Mouse (Mus musculus) limb, embryonic 13.5 days (tissue): ENCODE results near the gene Ugdh. TPM values are rescaled to one million over a fixed set of nuclear protein-coding genes. Genes with fewer than 3 reads are reported as not detected.
A peak's percentile ranks its signal among the peaks of the same experiment; 100 is the strongest.

Experiments used
- ATAC-seq: fragments of 200-750 bp; cut with Nextera tagmentation; 2 replicates; pipeline ENCODE4 v1.8.0; 2017; ENCODE audit warnings: low read depth, moderate number of reproducible peaks, moderate TSS enrichment; ENCODE audit not compliant: low FRiP score
- H3K27ac ChIP-seq: fragments of 300-500 bp; sonication (generic); 2 replicates; pipeline ENCODE4 v1.5.1; 2015; ENCODE audit warnings: inconsistent platforms, mild to moderate bottlenecking, moderate library complexity
- H3K27me3 ChIP-seq: fragments of 300-500 bp; sonication (generic); 2 replicates; pipeline ENCODE4 v1.6.1; 2015; ENCODE audit warnings: mild to moderate bottlenecking, inconsistent platforms
- H3K36me3 ChIP-seq: fragments of 300-500 bp; sonication (generic); 2 replicates; pipeline ENCODE4 v1.6.1; 2015; ENCODE audit warnings: inconsistent platforms, mild to moderate bottlenecking, moderate library complexity
- H3K4me1 ChIP-seq: fragments of 300-500 bp; sonication (generic); 2 replicates; pipeline ENCODE4 v1.6.1; 2015; ENCODE audit warnings: inconsistent platforms
- H3K4me2 ChIP-seq: fragments of 300-500 bp; sonication (generic); replicated peaks from 2 replicates; pipeline ENCODE4 v1.6.1; 2015; ENCODE audit warnings: inconsistent platforms, mild to moderate bottlenecking, moderate library complexity
- H3K4me3 ChIP-seq: fragments of 300-500 bp; sonication (generic); 2 replicates; pipeline ENCODE4 v1.5.1; 2015; ENCODE audit warnings: moderate library complexity, mild to moderate bottlenecking, inconsistent platforms
- H3K9ac ChIP-seq: fragments of 300-500 bp; sonication (generic); 2 replicates; pipeline ENCODE4 v1.6.1; 2015; ENCODE audit warnings: mild to moderate bottlenecking, inconsistent platforms
- H3K9me3 ChIP-seq: fragments of 300-500 bp; sonication (generic); 2 replicates; pipeline ENCODE4 v1.6.1; 2016; ENCODE audit warnings: inconsistent platforms
- WGBS: fragments of 180-500 bp; shearing (Covaris S2); methylation state at CpG from one replicate; pipeline ENCODE4 v1.1.7; 2015; 5-methylcytosine and 5-hydroxymethylcytosine counted together
- polyA plus RNA-seq: library from polyadenylated mRNA; unstranded; fragments of >200 nt; fragmentation: Nextera tagmentation; extraction: Ambion mirVana; gene quantifications from 2 replicates; pipeline ENCODE4 v1.2.1, GENCODE M21; 2015

The Ugdh gene
- polyA plus RNA-seq, 1 experiment from 2014 or later, result 161 TPM

DNA sequence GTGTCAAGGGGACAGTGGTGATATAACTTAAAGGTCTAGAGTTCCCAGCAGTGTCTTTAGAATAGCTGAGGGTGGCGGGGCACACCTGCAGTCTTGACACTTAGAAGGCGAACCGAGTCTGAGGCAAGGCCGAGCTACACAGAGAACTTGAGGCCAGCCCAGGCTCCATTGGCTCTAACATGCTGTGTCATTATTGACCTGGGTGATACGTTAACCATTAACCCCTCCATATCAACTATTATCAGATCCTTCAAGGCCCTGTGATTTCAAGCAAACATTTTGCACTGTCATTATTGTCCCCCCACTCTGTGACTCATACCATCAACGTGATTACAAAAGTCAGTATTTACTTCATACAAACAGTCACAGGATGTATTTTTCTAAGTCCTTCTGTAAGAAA is 11.5 kb downstream of the Ugdh start:
- Histone ChIP-seq H3K9me3 (no peaks in the 10 kb centered on the region), H3K4me1 (no peaks in the 10 kb centered on the region), H3K27me3 (no peaks in the 10 kb centered on the region), H3K9ac (no peak overlapping the region), H3K4me2 (no peak overlapping the region), H3K4me3 (no peak overlapping the region), H3K36me3 (peaks cover 81% of the 10 kb centered on the region), H3K27ac (no peak overlapping the region)
- 97% methylated on average over 6 of the region's 6 CpGs for WGBS
- ATAC-seq, result no peak

DNA sequence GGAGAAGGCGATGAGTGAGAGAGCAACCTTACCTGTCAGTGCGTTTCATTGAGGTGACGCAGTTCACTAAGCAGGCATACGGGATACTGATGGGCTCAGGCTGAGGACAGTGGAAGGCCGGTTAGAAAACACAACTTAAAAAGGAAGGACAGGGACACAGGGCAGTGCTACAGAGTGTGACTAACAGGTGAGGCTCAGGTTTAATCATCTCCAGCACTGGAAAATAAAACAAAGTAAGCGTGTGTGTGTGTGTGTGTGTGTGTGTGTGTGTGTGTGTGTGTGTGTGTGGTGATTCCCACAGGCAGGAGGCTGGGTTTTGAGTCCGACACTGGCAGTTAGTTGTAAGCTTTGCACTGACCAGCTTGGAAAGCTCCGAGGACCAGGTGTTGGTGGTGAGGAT is 12.9 kb downstream of the Ugdh start:
- H3K9ac ChIP-seq, result no peak overlapping the region
- H3K36me3 ChIP-seq, result peaks cover 91% of the 10 kb centered on the region
- H3K9me3 ChIP-seq, result no peaks in the 10 kb centered on the region
- no peak overlapping the region for H3K4me3 ChIP-seq
- H3K4me2 ChIP-seq, result no peak overlapping the region
- H3K4me1 ChIP-seq, result no peaks in the 10 kb centered on the region
- no peaks in the 10 kb centered on the region for H3K27me3 ChIP-seq
- H3K27ac ChIP-seq, result no peak overlapping the region
- 88% methylated on average over 8 of the region's 8 CpGs for WGBS
- ATAC-seq, result no peak

DNA sequence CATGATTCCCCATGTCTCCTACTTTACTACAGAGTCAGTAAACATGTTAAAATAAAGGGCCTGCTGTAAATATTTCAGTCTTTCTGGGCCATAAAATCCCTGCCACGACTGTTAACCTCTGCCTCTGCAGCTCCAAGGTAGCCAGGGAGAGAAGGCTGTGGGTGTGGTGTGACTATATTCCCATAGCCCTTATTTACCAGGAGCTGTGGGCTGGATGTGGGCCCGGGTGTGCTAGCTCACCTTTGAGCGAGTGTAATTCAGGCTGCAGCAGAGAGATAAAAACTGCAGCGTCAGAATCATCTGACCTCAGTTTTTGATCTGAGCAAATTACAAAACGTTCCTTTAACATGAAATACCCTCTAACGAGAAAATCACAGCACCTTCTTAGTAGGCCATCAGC is 14.9 kb downstream of the Ugdh start:
- H3K36me3 ChIP-seq, result peaks cover 92% of the 10 kb centered on the region
- no peak for ATAC-seq
- peaks cover 7% of the 10 kb centered on the region for H3K4me1 ChIP-seq
- H3K9me3 ChIP-seq, result no peaks in the 10 kb centered on the region
- H3K27me3 ChIP-seq, result no peaks in the 10 kb centered on the region
- no peak overlapping the region for H3K27ac ChIP-seq
- 46% methylated on average over 6 of the region's 6 CpGs for WGBS
- no peak overlapping the region for H3K4me2 ChIP-seq
- no peak overlapping the region for H3K9ac ChIP-seq
- no peak overlapping the region for H3K4me3 ChIP-seq

DNA sequence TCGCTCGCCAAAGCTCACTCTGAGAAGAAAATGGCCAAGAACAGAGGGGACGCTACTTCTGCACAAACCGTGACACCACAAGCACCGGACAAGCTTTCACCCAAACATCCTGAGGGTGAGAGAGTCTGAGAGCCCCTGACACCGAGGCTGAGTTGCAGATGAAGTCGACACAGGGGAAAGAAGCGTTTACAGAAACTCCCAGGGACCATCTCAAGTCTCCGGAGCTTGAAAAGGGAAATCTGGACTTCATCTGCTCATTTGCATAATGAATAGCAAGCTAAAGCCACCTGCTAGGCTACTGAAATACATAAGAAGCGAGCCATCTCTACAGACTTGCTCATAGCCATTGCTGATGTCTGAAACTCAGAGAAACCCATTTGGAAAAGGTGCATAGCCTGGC is 16.6 kb downstream of the Ugdh start:
- Histone ChIP-seq H3K9me3 (no peaks in the 10 kb centered on the region), H3K4me1 (peaks cover 13% of the 10 kb centered on the region), H3K27ac (no peak overlapping the region), H3K27me3 (no peaks in the 10 kb centered on the region), H3K4me2 (no peak overlapping the region), H3K36me3 (peaks cover 87% of the 10 kb centered on the region), H3K9ac (no peak overlapping the region), H3K4me3 (no peak overlapping the region)
- ATAC-seq, result no peak
- 87% methylated on average over 10 of the region's 10 CpGs for WGBS

DNA sequence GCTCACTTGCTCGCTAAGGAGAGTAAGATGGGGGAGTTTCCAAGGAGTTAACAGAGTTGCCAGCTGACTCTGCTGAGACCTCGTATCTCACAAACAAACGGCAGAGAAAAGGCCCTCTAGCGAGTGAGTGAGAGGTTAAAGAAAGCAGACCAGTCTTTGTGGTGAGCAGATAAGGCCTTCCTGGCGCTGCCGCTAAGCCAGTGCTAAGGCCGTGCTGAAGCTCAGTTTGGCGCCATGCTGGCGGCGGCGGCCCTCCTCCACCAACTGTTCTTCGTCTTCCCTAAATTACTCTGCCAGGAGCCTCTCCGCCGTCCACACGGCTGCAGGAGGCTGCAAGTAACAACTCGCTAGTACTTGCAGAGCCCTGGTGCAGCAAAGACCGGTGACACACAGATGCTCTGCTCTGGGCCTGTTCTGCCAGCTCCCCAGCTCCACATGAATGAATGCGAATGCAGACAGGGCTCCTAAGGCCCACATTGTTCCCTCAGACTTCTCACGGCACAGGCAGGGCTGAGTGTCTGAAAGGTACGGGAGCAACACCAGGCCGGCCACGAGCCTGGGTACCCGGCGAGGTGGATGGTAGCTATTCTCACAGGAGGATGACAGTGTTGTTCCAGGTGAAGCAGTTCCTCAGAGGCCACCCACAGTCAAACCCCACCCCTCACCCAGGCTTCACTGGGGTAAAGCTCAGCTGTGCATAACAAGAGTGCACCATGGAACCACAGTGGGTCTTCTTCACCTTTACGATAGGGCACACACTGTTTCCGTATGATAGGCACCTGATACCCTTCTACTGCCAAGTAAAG is 19.9 kb downstream of the Ugdh start:
- H3K27ac ChIP-seq, result peak overlapping the region; percentile 87
- peak overlapping the region; percentile 54 for H3K9ac ChIP-seq
- H3K4me3 ChIP-seq, result no peak overlapping the region
- WGBS, result 18% methylated on average over 26 of the region's 26 CpGs
- peak overlapping the region; percentile 41 for H3K4me2 ChIP-seq
- no peaks in the 10 kb centered on the region for H3K27me3 ChIP-seq
- H3K9me3 ChIP-seq, result no peaks in the 10 kb centered on the region
- peak; percentile 80 for ATAC-seq
- H3K36me3 ChIP-seq, result peaks cover 75% of the 10 kb centered on the region
- peaks cover 13% of the 10 kb centered on the region for H3K4me1 ChIP-seq

DNA sequence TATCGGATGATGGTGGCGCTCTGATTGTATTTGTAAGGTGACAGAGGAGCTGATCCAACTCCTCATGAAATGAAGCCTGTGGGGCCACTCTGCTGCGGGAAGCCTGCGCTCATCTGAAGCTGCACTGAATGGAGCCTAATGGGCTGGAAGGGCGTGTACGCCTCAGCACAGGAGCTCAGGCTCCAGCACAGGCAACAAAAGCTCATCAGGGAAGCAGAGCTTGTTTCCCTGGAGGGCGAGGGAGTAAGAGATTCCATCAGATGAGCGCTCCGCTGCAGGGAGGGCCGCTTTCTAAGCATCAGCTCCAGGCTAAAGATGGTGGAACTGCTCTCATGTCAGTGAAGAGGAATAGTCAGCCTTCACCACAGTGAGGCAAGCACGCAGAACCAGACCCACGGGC is 27.8 kb downstream of the Ugdh start:
- WGBS, result 61% methylated on average over 12 of the region's 12 CpGs
- Histone ChIP-seq H3K9me3 (no peaks in the 10 kb centered on the region), H3K4me1 (no peaks in the 10 kb centered on the region), H3K27ac (no peak overlapping the region), H3K9ac (no peak overlapping the region), H3K4me2 (no peak overlapping the region), H3K36me3 (peaks cover 71% of the 10 kb centered on the region), H3K4me3 (no peak overlapping the region), H3K27me3 (no peaks in the 10 kb centered on the region)
- ATAC-seq, result no peak

DNA sequence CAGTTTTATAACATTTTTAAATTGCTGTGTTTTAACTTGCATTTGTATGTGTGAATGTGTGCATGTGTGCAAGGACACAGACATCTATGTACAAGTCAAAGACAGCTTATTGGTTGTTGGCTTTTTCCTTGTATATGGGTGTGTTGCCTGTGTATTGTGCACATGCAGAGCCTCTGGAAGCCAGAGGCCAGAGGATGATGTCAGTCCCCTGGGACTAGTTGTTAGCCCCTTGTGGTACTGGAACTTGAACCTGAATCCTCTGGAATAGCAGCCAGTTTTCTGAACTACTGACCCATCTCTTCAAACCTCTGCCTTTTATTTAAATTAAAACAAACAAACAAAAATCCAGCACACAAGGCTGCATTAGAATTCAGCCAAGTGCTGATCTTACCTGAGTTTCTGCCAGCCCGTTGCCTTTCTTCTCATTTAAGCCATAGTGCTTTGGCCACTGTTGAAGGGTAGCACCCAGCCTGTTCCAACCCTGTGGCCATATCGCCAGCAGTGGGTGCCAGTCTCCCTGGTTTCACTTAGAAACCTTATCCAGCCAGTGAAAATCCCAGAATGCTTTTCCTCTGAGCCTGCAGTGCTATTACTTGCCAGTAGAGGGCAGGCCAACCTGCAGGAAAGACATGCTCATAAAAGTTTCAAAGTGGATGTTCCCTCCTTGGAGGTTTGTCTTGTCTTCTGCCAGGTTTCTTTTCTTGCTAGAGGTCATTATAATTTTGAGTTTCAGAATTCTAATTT is 34.3 kb downstream of the Ugdh start:
- Histone ChIP-seq H3K4me2 (no peak overlapping the region), H3K4me3 (no peak overlapping the region), H3K9me3 (no peaks in the 10 kb centered on the region), H3K9ac (no peak overlapping the region), H3K36me3 (peaks cover 88% of the 10 kb centered on the region), H3K4me1 (no peaks in the 10 kb centered on the region), H3K27ac (no peak overlapping the region), H3K27me3 (no peaks in the 10 kb centered on the region)
- ATAC-seq, result no peak
- 35% methylated on average over 2 of the region's 2 CpGs for WGBS

DNA sequence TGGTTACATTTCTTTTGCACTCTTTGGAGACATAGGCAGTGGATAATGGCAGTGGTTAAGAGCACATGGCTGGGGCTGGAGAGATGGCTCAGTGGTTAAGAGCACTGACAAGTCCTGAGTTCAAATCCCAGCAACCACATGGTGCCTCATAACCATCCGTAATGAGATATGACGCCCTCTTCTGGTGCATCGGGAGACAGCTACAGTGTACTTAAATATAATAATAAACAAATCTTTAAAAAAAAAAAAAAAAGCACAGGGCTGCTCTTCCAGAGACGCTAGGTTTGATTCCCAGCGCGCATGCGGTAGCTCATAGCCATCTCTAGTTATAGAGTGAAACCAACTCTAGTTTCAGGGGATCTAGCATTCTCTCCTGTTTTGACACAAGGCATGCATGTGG is 41.3 kb downstream of the Ugdh start:
- peaks cover 58% of the 10 kb centered on the region for H3K36me3 ChIP-seq
- H3K4me1 ChIP-seq, result peaks cover 10% of the 10 kb centered on the region
- H3K9me3 ChIP-seq, result no peaks in the 10 kb centered on the region
- no peak overlapping the region for H3K9ac ChIP-seq
- H3K27ac ChIP-seq, result no peak overlapping the region
- H3K4me2 ChIP-seq, result no peak overlapping the region
- no peak overlapping the region for H3K4me3 ChIP-seq
- ATAC-seq, result no peak
- H3K27me3 ChIP-seq, result no peaks in the 10 kb centered on the region
- 94% methylated on average over 7 of the region's 7 CpGs for WGBS

DNA sequence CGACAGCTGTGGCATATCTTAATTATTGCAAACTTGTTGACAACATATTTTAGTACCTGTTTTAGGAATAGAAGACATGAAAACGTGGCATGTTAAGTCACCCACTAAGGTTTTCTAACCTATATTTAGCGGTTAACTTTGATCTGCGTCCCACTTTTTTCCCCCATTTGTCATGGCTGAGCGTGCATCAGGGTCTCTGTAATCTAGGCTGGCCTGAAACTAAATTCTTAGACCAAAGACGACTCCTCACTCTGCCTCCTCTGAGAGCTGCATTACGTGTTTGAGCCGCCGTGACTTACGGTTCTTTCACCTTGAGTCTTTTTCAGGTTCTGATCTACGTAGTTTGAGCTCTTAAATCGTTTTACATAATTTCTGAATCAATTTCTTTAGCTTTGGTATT is 44.0 kb downstream of the Ugdh start:
- Histone ChIP-seq H3K4me1 (peaks cover 19% of the 10 kb centered on the region), H3K9ac (peak overlapping the region; percentile 81), H3K27ac (no peak overlapping the region; the same call in 1 of the 2 replicates), H3K4me3 (peak overlapping the region; percentile 99), H3K36me3 (peaks cover 58% of the 10 kb centered on the region), H3K4me2 (peak overlapping the region; percentile 76), H3K9me3 (no peaks in the 10 kb centered on the region), H3K27me3 (no peaks in the 10 kb centered on the region)
- ATAC-seq, result no peak
- 4% methylated on average over 12 of the region's 12 CpGs for WGBS

DNA sequence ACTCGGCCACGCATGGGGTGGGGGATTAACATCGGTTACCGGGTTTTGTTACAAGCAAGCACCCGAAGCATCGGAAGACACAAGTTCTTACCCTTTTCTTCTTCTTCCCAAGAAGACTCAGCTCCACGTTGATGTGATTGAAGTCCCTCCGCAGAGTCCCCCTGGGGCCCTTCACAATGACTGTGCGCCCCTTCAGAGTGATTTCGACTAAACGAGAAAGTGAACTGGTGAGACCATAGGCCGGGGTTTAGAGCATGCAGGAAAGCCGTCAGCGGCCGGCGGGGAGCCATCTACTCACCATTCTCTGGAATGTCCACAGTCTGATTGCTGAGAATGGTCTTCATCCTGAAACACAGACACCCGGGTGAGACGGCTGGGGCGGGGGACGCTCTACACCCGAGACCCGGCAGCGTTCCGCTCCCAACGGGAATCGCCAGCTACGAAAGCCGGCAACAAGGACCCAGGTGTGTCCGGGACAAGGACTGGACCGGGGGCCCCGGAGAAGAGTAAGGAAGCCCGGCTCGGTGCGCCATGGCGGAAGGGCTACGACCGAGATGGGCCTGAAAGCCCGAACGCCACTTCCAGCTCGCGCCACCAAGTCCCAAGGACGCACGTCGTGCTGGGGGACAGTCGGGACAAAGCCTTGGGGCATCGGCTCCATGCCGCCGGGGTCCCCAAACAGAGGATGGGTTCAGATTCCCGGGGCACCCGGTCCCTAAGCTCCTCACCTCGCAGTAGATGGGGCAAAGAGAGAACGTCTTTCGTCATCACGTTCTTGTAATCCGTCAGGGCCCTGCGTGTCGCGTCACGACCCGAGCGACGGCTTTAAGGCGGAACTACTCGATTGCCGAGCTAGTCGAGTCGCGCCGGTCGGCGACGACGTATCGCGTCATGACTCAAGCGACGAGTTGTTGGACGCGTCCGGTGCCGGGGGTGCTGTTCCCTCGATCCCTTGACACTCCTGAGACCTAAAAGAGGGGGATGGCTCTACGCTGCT is 44.8 kb downstream of the Ugdh start, which contains the start of the genes Rpl9 and Lias:
Rpl9 (minus strand) TSS at position 797 of the 997 bp plus-strand sequence.
Lias (plus strand) TSS at position 850 of the 997 bp plus-strand sequence.
- Histone ChIP-seq H3K27ac (peak within 1 kb of the TSS; percentile 91), H3K27me3 (no peaks in the 10 kb centered on the region), H3K36me3 (peaks cover 51% of the 10 kb centered on the region), H3K4me1 (peaks cover 19% of the 10 kb centered on the region), H3K4me3 (peak within 1 kb of the TSS; percentile 99), H3K9me3 (no peaks in the 10 kb centered on the region), H3K9ac (peak within 1 kb of the TSS; percentile 100), H3K4me2 (peak within 1 kb of the TSS; percentile 88)
- ATAC-seq, result peak; percentile 95
- WGBS, result under 1% methylated on average over 83 of the region's 83 CpGs

DNA sequence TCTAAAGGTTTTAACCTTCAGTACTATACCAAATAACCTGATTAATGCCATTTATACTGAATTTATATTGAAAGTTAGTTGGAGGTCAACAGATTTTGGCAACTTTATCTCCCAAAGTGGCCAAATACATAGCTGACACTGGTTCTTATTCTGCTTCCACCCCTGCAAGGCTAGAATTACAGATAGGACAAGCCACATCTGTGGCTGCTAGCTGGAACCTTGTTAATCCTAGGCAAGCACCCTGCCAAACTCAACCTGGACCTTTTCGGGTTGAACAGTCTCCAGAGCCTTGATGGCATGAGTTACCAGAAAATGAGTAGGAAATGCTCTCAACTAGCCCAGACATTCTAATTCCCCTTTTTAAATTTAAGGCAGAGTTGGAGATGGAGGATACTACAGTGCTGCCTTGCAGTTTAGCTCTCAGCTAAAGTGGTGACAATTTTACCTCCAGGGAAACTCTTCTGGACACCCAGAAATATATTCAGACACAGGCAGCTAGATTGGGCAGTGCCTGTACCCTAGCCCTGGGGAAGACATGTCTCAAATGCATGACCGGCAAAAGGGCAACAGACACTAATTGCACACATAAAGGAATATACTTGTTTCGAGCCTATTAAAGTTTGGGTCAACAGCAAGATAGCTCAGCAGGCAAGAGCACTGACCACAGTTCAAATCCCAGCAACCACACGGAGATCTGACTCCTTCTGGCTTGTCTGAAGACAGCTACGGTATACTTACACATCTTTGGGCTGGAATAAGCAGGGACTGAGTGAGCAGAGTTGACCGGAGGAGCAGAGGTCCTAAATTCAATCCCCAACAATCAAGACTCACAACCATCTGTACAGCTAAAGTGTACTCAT is 48.5 kb downstream of the Ugdh start:
- no peak overlapping the region for H3K27ac ChIP-seq
- H3K4me1 ChIP-seq, result peaks cover 19% of the 10 kb centered on the region
- no peak overlapping the region for H3K4me2 ChIP-seq
- no peak overlapping the region for H3K4me3 ChIP-seq
- no peak overlapping the region for H3K9ac ChIP-seq
- no peaks in the 10 kb centered on the region for H3K9me3 ChIP-seq
- H3K27me3 ChIP-seq, result no peaks in the 10 kb centered on the region
- WGBS, result 76% methylated on average over 6 of the region's 6 CpGs
- ATAC-seq, result no peak
- H3K36me3 ChIP-seq, result peaks cover 37% of the 10 kb centered on the region
